Mouse (Mus musculus) frontal cortex, postnatal 14 days (tissue): Measurements from ENCODE around the gene Rnf180.
A peak's percentile ranks its signal among the peaks of the same experiment; 100 is the strongest.

ENCODE experiments used
- DNase-seq, 2 experiments: peaks; one replicate each; pipeline ENCODE4 v3.0.0; 2022; ENCODE audit warnings: low spot score in 2 of 2

The Rnf180 gene

GRCm38 (mm10) chr13:105250767-105251166 lies 43.8 kb downstream of the Rnf180 start:
- no peak for DNase-seq

- DNase-seq = no peak
Measured at GRCm38 (mm10) chr13:105250264-105250663, 44.4 kb downstream of the Rnf180 start.

GRCm38 (mm10) chr13:105249599-105249998 lies 45.0 kb downstream of the Rnf180 start:
- DNase-seq = no peak

GRCm38 (mm10) chr13:105247691-105248090 lies 46.9 kb downstream of the Rnf180 start:
- DNase-seq = no peak

GRCm38 (mm10) chr13:105240810-105241209 lies 53.8 kb downstream of the Rnf180 start:
- DNase-seq = no peak

GRCm38 (mm10) chr13:105227126-105227525 lies 67.5 kb downstream of the Rnf180 start:
- no peak for DNase-seq

GRCm38 (mm10) chr13:105224048-105224447 lies 70.6 kb downstream of the Rnf180 start:
- no peak for DNase-seq

GRCm38 (mm10) chr13:105223147-105223546 lies 71.5 kb downstream of the Rnf180 start:
- peak in 1 of 2 experiments; percentile 21 for DNase-seq

GRCm38 (mm10) chr13:105222016-105222725 lies 72.4 kb downstream of the Rnf180 start:
- DNase-seq = no peak

GRCm38 (mm10) chr13:105210746-105211145 lies 83.9 kb downstream of the Rnf180 start:
- DNase-seq = no peak

- DNase-seq = no peak
Measured at GRCm38 (mm10) chr13:105203851-105204250, 90.8 kb downstream of the Rnf180 start.

- DNase-seq = no peak
Measured at GRCm38 (mm10) chr13:105198658-105199057, 96.0 kb downstream of the Rnf180 start.

GRCm38 (mm10) chr13:105198028-105198427 lies 96.6 kb downstream of the Rnf180 start:
- no peak for DNase-seq

GRCm38 (mm10) chr13:105193583-105193982 lies 101.0 kb downstream of the Rnf180 start:
- no peak for DNase-seq

- DNase-seq = no peak
Measured at GRCm38 (mm10) chr13:105188730-105189129, 105.9 kb downstream of the Rnf180 start.

GRCm38 (mm10) chr13:105180781-105181180 lies 113.8 kb downstream of the Rnf180 start:
- DNase-seq = no peak

- DNase-seq = no peak
Measured at GRCm38 (mm10) chr13:105165441-105165840, 129.2 kb downstream of the Rnf180 start.

- no peak for DNase-seq
Measured at GRCm38 (mm10) chr13:105153955-105154354, 140.7 kb downstream of the Rnf180 start.

- DNase-seq = no peak
Measured at GRCm38 (mm10) chr13:105150006-105150405, 144.6 kb downstream of the Rnf180 start.

GRCm38 (mm10) chr13:105147795-105148418 lies 146.7 kb downstream of the Rnf180 start:
- no peak for DNase-seq

GRCm38 (mm10) chr13:105146827-105147226 lies 147.8 kb downstream of the Rnf180 start:
- DNase-seq = no peak

GRCm38 (mm10) chr13:105139881-105140280 lies 154.7 kb downstream of the Rnf180 start:
- no peak for DNase-seq

GRCm38 (mm10) chr13:105134397-105134796 lies 160.2 kb downstream of the Rnf180 start:
- DNase-seq = no peak
